Mouse (Mus musculus): ENCODE measurements around the gene Zmiz1. TPM values are rescaled to one million over a fixed set of nuclear protein-coding genes. Genes with fewer than 3 reads are reported as not detected.
A peak's percentile ranks its signal among the peaks of the same experiment; 100 is the strongest.

Zmiz1 gene
- polyA plus RNA-seq, 1 experiment from 2014 or later, result 31.3 TPM

- Histone ChIP-seq H3K4me1 (ENCODE audit: control insufficient read depth in 2 of 2, insufficient read depth in 2 of 2, low read length in 2 of 2) (peaks cover 26 to 61% of the 10 kb centered on the region in 2 experiments), H3K9me3 (ENCODE audit: control insufficient read depth, low read length) (no peaks in the 10 kb centered on the region), H3K4me3 (ENCODE audit: control insufficient read depth in 1 of 2, insufficient read depth in 1 of 2, low read depth in 1 of 2, low read length in 2 of 2) (no peak overlapping the region), H3K4me2 (ENCODE audit: low read length) (no peak overlapping the region), H3K9ac (ENCODE audit: low read length) (no peak overlapping the region), H3K36me3 (ENCODE audit: control insufficient read depth, insufficient read depth, low read length) (peaks cover 50% of the 10 kb centered on the region), H3K27me3 (ENCODE audit: control insufficient read depth, insufficient read depth, low read length) (no peaks in the 10 kb centered on the region), H3K27ac (replicated peaks in 1 of 2; ENCODE audit: control insufficient read depth in 1 of 2, insufficient read depth in 1 of 2, low read depth in 2 of 2, low read length in 2 of 2) (no peak overlapping the region)
- ATAC-seq (ENCODE audit: insufficient number of reproducible peaks, insufficient read depth, low FRiP score, low read depth), result no peak
- 51% methylated on average over 4 of the region's 4 CpGs for WGBS
Observed at GRCm38 (mm10) chr14:25620766-25621165, 161.8 kb downstream of the Zmiz1 start.

DNA sequence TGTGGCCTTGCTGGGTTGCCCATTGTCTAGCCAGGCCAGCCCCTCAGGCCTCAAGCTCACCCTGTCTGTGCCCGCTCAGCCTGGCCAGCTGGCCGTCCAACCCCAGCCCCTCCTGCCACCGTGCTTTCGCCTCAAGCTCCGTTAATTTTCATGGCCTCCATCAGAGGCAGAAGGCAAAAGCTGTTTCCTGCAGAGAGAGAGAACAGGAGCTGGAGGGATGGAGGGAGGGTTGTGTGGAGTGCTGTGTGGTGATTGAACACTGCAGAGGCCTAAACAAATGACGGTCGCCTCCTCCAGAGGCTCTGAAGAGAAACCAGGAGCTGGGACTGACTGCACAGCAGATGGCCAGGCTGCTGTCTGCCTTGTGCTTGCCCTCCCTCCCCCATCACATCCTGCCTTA is 164.7 kb downstream of the Zmiz1 start:
- ATAC-seq (ENCODE audit: insufficient number of reproducible peaks, insufficient read depth, low FRiP score, low read depth), result no peak
- Histone ChIP-seq H3K4me1 (ENCODE audit: control insufficient read depth in 2 of 2, insufficient read depth in 2 of 2, low read length in 2 of 2) (peaks cover 48 to 75% of the 10 kb centered on the region in 2 experiments), H3K4me2 (ENCODE audit: low read length) (no peak overlapping the region), H3K9me3 (ENCODE audit: control insufficient read depth, low read length) (no peaks in the 10 kb centered on the region), H3K27ac (replicated peaks in 1 of 2; ENCODE audit: control insufficient read depth in 1 of 2, insufficient read depth in 1 of 2, low read depth in 2 of 2, low read length in 2 of 2) (peak overlapping the region in 1 of 2 experiments; percentile 12; a peak in 1 of 4 replicates), H3K36me3 (ENCODE audit: control insufficient read depth, insufficient read depth, low read length) (peaks cover 44% of the 10 kb centered on the region), H3K9ac (ENCODE audit: low read length) (peak overlapping the region; percentile 45; the same call in 1 of the 2 replicates), H3K4me3 (ENCODE audit: control insufficient read depth in 1 of 2, insufficient read depth in 1 of 2, low read depth in 1 of 2, low read length in 2 of 2) (no peak overlapping the region), H3K27me3 (ENCODE audit: control insufficient read depth, insufficient read depth, low read length) (no peaks in the 10 kb centered on the region)
- WGBS, result 62% methylated on average over 7 of the region's 7 CpGs

- WGBS, result 40% methylated on average over 6 of the region's 6 CpGs
- Histone ChIP-seq H3K9ac (ENCODE audit: low read length) (no peak overlapping the region), H3K27me3 (ENCODE audit: control insufficient read depth, insufficient read depth, low read length) (no peaks in the 10 kb centered on the region), H3K4me1 (ENCODE audit: control insufficient read depth in 2 of 2, insufficient read depth in 2 of 2, low read length in 2 of 2) (peaks cover 57 to 85% of the 10 kb centered on the region in 2 experiments), H3K4me3 (ENCODE audit: control insufficient read depth in 1 of 2, insufficient read depth in 1 of 2, low read depth in 1 of 2, low read length in 2 of 2) (no peak overlapping the region), H3K9me3 (ENCODE audit: control insufficient read depth, low read length) (no peaks in the 10 kb centered on the region), H3K36me3 (ENCODE audit: control insufficient read depth, insufficient read depth, low read length) (peaks cover 35% of the 10 kb centered on the region), H3K27ac (replicated peaks in 1 of 2; ENCODE audit: control insufficient read depth in 1 of 2, insufficient read depth in 1 of 2, low read depth in 2 of 2, low read length in 2 of 2) (peak overlapping the region in 1 of 2 experiments; percentile 26; a peak in 1 of 4 replicates), H3K4me2 (ENCODE audit: low read length) (no peak overlapping the region)
- no peak for ATAC-seq (ENCODE audit: insufficient number of reproducible peaks, insufficient read depth, low FRiP score, low read depth)
Observed at GRCm38 (mm10) chr14:25624659-25625058, 165.7 kb downstream of the Zmiz1 start.

DNA sequence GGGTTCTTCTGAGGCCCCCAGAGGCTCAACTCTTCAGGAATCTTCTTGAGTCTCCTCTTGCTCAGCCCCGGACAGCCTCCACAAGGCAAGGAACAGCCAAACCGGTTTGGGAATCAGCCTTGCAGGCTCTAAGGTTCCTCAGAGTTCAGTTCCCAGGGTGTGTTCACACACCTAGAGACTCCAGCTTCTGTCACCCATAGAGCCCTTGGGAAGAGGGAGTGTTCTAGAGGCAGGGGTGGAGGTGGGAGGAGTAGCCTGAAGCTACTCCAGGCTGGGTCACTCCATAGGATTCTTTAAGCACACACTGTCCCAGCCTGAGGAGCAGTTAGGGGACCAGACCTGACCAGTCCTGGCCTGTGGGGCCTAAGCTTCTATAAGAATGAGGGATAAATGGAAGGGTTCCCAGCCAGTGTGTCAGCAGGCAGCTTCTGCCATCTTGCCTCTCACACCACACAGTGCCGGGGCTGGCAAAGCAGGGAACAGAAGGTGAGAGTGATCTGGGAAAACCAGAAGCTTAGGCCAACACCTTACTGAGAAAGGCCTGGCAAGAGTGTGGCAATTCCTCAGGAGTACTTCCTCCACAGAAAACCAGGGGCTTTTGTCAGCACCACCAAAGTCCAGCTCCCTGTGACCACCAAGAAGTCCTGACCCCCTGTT is 168.7 kb downstream of the Zmiz1 start:
- Histone ChIP-seq H3K4me2 (ENCODE audit: low read length) (no peak overlapping the region), H3K4me3 (ENCODE audit: control insufficient read depth in 1 of 2, insufficient read depth in 1 of 2, low read depth in 1 of 2, low read length in 2 of 2) (no peak overlapping the region), H3K36me3 (ENCODE audit: control insufficient read depth, insufficient read depth, low read length) (peaks cover 40% of the 10 kb centered on the region), H3K9me3 (ENCODE audit: control insufficient read depth, low read length) (no peaks in the 10 kb centered on the region), H3K9ac (ENCODE audit: low read length) (no peak overlapping the region), H3K4me1 (ENCODE audit: control insufficient read depth in 2 of 2, insufficient read depth in 2 of 2, low read length in 2 of 2) (peaks cover 68 to 95% of the 10 kb centered on the region in 2 experiments), H3K27ac (replicated peaks in 1 of 2; ENCODE audit: control insufficient read depth in 1 of 2, insufficient read depth in 1 of 2, low read depth in 2 of 2, low read length in 2 of 2) (peak overlapping the region in 1 of 2 experiments; percentile 82; a peak in 1 of 4 replicates), H3K27me3 (ENCODE audit: control insufficient read depth, insufficient read depth, low read length) (no peaks in the 10 kb centered on the region)
- ATAC-seq (ENCODE audit: insufficient number of reproducible peaks, insufficient read depth, low FRiP score, low read depth), result no peak
- 70% methylated on average over 3 of the region's 3 CpGs for WGBS

DNA sequence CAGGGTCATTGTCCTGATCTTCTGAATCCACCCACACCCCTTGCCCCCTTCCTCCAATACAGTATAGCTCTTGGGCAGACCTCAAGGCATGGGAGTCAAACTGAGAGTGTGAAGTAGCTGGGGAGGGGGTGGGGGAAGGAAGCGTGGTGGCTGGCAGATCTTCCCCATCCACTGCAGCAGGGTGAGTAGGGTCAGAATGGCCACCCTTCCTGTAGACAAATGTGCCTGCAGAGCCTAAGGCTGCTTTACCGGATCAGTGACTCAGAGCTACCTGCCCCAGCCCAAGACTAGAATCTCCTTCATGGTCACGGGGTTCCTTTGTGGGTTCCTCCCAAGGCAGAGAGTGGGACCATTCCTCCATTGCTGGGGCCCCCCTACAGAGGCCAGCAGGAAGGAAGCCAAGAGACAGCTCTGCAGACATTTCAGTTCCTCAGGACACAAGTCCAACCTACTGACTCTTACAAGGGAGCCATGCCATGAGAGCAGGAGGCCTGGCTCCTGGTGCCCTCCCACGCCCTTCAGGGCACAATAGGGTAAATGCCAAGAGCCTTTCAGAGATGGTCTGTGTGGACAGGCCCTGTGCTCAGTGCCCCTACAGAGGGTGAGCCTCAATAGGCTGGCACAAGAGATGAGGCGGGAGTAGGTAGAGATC is 169.6 kb downstream of the Zmiz1 start:
- Histone ChIP-seq H3K4me2 (ENCODE audit: low read length) (no peak overlapping the region), H3K4me3 (ENCODE audit: control insufficient read depth in 1 of 2, insufficient read depth in 1 of 2, low read depth in 1 of 2, low read length in 2 of 2) (no peak overlapping the region), H3K9ac (ENCODE audit: low read length) (no peak overlapping the region), H3K27ac (replicated peaks in 1 of 2; ENCODE audit: control insufficient read depth in 1 of 2, insufficient read depth in 1 of 2, low read depth in 2 of 2, low read length in 2 of 2) (peak overlapping the region; percentile 82 to 95), H3K36me3 (ENCODE audit: control insufficient read depth, insufficient read depth, low read length) (peaks cover 37% of the 10 kb centered on the region), H3K9me3 (ENCODE audit: control insufficient read depth, low read length) (no peaks in the 10 kb centered on the region), H3K27me3 (ENCODE audit: control insufficient read depth, insufficient read depth, low read length) (no peaks in the 10 kb centered on the region), H3K4me1 (ENCODE audit: control insufficient read depth in 2 of 2, insufficient read depth in 2 of 2, low read length in 2 of 2) (peaks cover 73 to 95% of the 10 kb centered on the region in 2 experiments)
- ATAC-seq (ENCODE audit: insufficient number of reproducible peaks, insufficient read depth, low FRiP score, low read depth), result no peak
- WGBS, result 69% methylated on average over 5 of the region's 5 CpGs

DNA sequence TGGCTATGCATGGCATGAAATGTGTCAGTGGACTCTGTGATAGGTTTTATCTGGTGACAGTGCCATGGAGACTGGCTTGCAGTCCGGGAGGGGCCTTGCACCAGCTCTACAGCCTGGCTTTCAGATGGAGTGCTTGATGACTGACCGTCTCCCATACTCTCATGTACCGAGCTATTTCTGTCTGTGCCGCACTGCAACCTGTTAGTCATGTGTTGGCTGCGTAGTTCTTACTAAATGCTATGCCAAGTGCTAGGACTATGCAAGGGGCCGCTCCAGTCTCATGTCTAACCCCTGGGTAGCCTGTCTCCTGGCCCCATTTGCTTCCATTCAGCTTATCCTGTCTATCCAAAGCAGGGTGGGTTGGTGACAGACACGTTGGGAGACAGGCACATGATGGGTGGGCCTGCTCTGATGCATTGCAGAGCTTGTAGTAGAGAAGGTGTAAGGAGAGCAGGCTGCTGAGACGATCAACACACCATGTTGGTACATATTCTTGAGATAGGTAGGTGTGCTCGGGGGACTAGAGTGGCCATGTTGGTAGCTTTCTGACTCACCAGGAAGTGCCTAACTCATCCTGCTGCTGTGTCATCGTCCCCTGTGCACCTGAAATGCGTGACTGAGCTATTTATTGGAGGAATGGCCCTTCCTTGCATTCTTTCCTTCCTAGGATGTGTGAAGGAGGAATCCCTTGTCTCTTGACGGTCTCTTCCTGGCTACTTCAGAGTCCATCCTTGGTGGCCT is 171.1 kb downstream of the Zmiz1 start:
- peak overlapping the region; percentile 2 for H3K4me2 ChIP-seq (ENCODE audit: low read length)
- peak overlapping the region; percentile 51 for H3K9ac ChIP-seq (ENCODE audit: low read length)
- peak overlapping the region; percentile 82 to 95 for H3K27ac ChIP-seq (replicated peaks in 1 of 2; ENCODE audit: control insufficient read depth in 1 of 2, insufficient read depth in 1 of 2, low read depth in 2 of 2, low read length in 2 of 2)
- H3K36me3 ChIP-seq (ENCODE audit: control insufficient read depth, insufficient read depth, low read length), result peaks cover 25% of the 10 kb centered on the region
- H3K4me1 ChIP-seq (ENCODE audit: control insufficient read depth in 2 of 2, insufficient read depth in 2 of 2, low read length in 2 of 2), result peaks cover 76 to 95% of the 10 kb centered on the region in 2 experiments
- H3K27me3 ChIP-seq (ENCODE audit: control insufficient read depth, insufficient read depth, low read length), result no peaks in the 10 kb centered on the region
- ATAC-seq (ENCODE audit: insufficient number of reproducible peaks, insufficient read depth, low FRiP score, low read depth), result peak; percentile 72
- WGBS, result 38% methylated on average over 12 of the region's 12 CpGs
- no peak overlapping the region for H3K4me3 ChIP-seq (ENCODE audit: control insufficient read depth in 1 of 2, insufficient read depth in 1 of 2, low read depth in 1 of 2, low read length in 2 of 2)
- H3K9me3 ChIP-seq (ENCODE audit: control insufficient read depth, low read length), result no peaks in the 10 kb centered on the region

DNA sequence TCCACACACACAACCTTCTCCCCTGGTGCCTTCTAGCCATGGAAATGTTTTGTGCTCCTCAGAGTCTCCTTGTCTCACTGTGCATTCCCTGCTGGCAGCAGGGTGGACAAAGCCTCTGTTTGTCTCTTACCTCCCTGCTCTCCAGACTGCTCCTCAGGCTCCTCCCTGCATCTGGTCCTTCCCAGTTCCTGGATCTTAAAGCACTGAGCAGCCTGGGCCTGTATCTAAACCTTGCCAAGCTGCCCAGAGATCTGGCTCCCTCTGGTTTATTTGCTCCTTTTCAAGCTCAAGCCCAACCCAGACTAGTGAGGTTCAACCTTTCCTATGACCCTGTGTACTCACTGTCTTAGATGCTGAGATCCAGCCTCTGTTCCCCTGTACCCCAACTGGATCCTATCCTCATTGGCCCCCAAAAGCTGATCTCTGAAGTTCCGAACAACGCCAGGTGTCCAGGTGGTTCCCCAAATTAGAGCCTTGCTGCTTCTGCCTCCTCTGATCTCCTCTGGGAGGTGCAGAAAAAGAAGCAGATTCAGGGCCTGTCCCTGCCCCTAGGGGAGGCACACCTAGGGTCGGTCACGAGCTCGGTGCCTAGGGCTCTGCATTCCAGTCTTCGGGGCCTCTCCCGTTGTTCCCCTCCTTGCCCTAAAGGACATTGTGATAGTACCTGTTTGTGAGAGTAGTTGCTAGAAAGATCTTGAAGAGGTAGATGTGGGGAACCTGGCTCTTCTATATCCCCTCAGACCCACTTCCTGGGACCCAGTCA is 171.8 kb downstream of the Zmiz1 start:
- H3K36me3 ChIP-seq (ENCODE audit: control insufficient read depth, insufficient read depth, low read length), result peaks cover 29% of the 10 kb centered on the region
- H3K4me2 ChIP-seq (ENCODE audit: low read length), result peak overlapping the region; percentile 2; the same call in 1 of the 2 replicates
- WGBS, result 81% methylated on average over 7 of the region's 7 CpGs
- peak overlapping the region; percentile 51 for H3K9ac ChIP-seq (ENCODE audit: low read length)
- H3K27ac ChIP-seq (replicated peaks in 1 of 2; ENCODE audit: control insufficient read depth in 1 of 2, insufficient read depth in 1 of 2, low read depth in 2 of 2, low read length in 2 of 2), result peak overlapping the region; percentile 82 to 95
- H3K4me1 ChIP-seq (ENCODE audit: control insufficient read depth in 2 of 2, insufficient read depth in 2 of 2, low read length in 2 of 2), result peaks cover 76 to 95% of the 10 kb centered on the region in 2 experiments
- H3K9me3 ChIP-seq (ENCODE audit: control insufficient read depth, low read length), result no peaks in the 10 kb centered on the region
- ATAC-seq (ENCODE audit: insufficient number of reproducible peaks, insufficient read depth, low FRiP score, low read depth), result no peak
- H3K4me3 ChIP-seq (ENCODE audit: control insufficient read depth in 1 of 2, insufficient read depth in 1 of 2, low read depth in 1 of 2, low read length in 2 of 2), result no peak overlapping the region
- H3K27me3 ChIP-seq (ENCODE audit: control insufficient read depth, insufficient read depth, low read length), result no peaks in the 10 kb centered on the region
